Mouse (Mus musculus) forebrain, embryonic 14.5 days (tissue): ENCODE data around the gene Proca1. TPM values are rescaled to one million over a fixed set of nuclear protein-coding genes. Genes with fewer than 3 reads are reported as not detected.

Source experiments
- ATAC-seq: fragments of 200-750 bp; cut with Nextera tagmentation; 2 replicates; pipeline ENCODE4 v1.8.0; 2017; ENCODE audit warnings: mild to moderate bottlenecking, moderate library complexity
- DNase-seq: peaks from one replicate; pipeline ENCODE4 v3.0.0-alpha.2; 2015; ENCODE audit warnings: low spot score
- H3K27ac ChIP-seq: fragments of 300-500 bp; sonication (generic); 2 replicates; pipeline ENCODE4 v1.5.1; 2014; ENCODE audit warnings: low read depth, mild to moderate bottlenecking, control low read depth, low read length, moderate library complexity
- H3K27me3 ChIP-seq: fragments of 300-500 bp; sonication (generic); replicated peaks from 2 replicates; pipeline ENCODE4 v1.6.1; 2014; ENCODE audit warnings: low read length, control low read depth, mixed read lengths; ENCODE audit not compliant: control insufficient read depth, insufficient read depth
- H3K36me3 ChIP-seq: fragments of 300-500 bp; sonication (generic); 2 replicates; pipeline ENCODE4 v1.6.1; 2014; ENCODE audit warnings: low read length, control low read depth; ENCODE audit not compliant: control insufficient read depth, insufficient read depth
- H3K4me1 ChIP-seq: fragments of 300-500 bp; sonication (generic); 2 replicates; pipeline ENCODE4 v1.6.1; 2014; ENCODE audit warnings: antibody characterized with exemption, low read length, control low read depth; ENCODE audit not compliant: control insufficient read depth, insufficient read depth
- H3K4me2 ChIP-seq: fragments of 300-500 bp; sonication (generic); 2 replicates; pipeline ENCODE4 v1.6.1; 2014; ENCODE audit warnings: mild to moderate bottlenecking, control low read depth, low read length
- H3K4me3 ChIP-seq: fragments of 300-500 bp; sonication (generic); 2 replicates; pipeline ENCODE4 v1.5.1; 2014; ENCODE audit warnings: low read depth, low read length, control low read depth
- H3K9ac ChIP-seq: fragments of 300-500 bp; sonication (generic); 2 replicates; pipeline ENCODE4 v1.6.1; 2014; ENCODE audit warnings: mild to moderate bottlenecking, low read length, control low read depth, moderate library complexity
- H3K9me3 ChIP-seq: fragments of 300-500 bp; sonication (generic); replicated peaks from 2 replicates; pipeline ENCODE4 v1.6.1; 2016; ENCODE audit warnings: low read length, control low read depth, mixed read lengths; ENCODE audit not compliant: control insufficient read depth
- WGBS: fragments of 180-500 bp; shearing (Covaris S2); extraction: QIAGEN DNeasy Blood & Tissue Kit; methylation state at CpG from one replicate; pipeline ENCODE4 v1.1.7; 2014; 5-methylcytosine and 5-hydroxymethylcytosine counted together
- polyA plus RNA-seq: library from polyadenylated mRNA; unstranded; fragments of >200 nt; fragmentation: Nextera tagmentation; extraction: Ambion mirVana; gene quantifications from 2 replicates; pipeline ENCODE4 v1.2.1, GENCODE M21; 2014

Proca1 gene
- polyA plus RNA-seq, 1 experiment from 2014 or later = 0.55 TPM

- no peak overlapping the region for H3K9ac ChIP-seq
- DNase-seq = no peak
- no peaks in the 10 kb centered on the region for H3K27me3 ChIP-seq
- no peak overlapping the region for H3K27ac ChIP-seq
- 94% methylated on average over 14 of the region's 14 CpGs for WGBS
- no peaks in the 10 kb centered on the region for H3K9me3 ChIP-seq
- H3K4me2 ChIP-seq = no peak overlapping the region
- H3K36me3 ChIP-seq = peaks cover 99% of the 10 kb centered on the region
- H3K4me1 ChIP-seq = no peaks in the 10 kb centered on the region
- ATAC-seq = no peak
- no peak overlapping the region for H3K4me3 ChIP-seq
These were observed 20.1 kb downstream of the Proca1 start for GRCm38 (mm10) chr11:78213086-78213817.

GRCm38 (mm10) chr11:78215709-78216317 is 22.6 kb downstream of the Proca1 start:
- H3K9me3 ChIP-seq = no peaks in the 10 kb centered on the region
- H3K4me2 ChIP-seq = no peak overlapping the region
- H3K9ac ChIP-seq = no peak overlapping the region
- H3K4me3 ChIP-seq = no peak overlapping the region
- 94% methylated on average over 11 of the region's 11 CpGs for WGBS
- H3K27ac ChIP-seq = no peak overlapping the region
- H3K4me1 ChIP-seq = no peaks in the 10 kb centered on the region
- ATAC-seq (no peak), DNase-seq (no peak)
- peaks cover 98% of the 10 kb centered on the region for H3K36me3 ChIP-seq
- no peaks in the 10 kb centered on the region for H3K27me3 ChIP-seq

GRCm38 (mm10) chr11:78223586-78223985 is 30.4 kb downstream of the Proca1 start:
- H3K27ac ChIP-seq = no peak overlapping the region
- no peak overlapping the region for H3K9ac ChIP-seq
- peaks cover 98% of the 10 kb centered on the region for H3K36me3 ChIP-seq
- WGBS = 92% methylated on average over 4 of the region's 4 CpGs
- H3K27me3 ChIP-seq = no peaks in the 10 kb centered on the region
- no peaks in the 10 kb centered on the region for H3K9me3 ChIP-seq
- ATAC-seq = no peak
- no peaks in the 10 kb centered on the region for H3K4me1 ChIP-seq
- H3K4me3 ChIP-seq = no peak overlapping the region
- DNase-seq = no peak
- no peak overlapping the region for H3K4me2 ChIP-seq

- Histone ChIP-seq H3K9ac (no peak overlapping the region), H3K4me2 (no peak overlapping the region), H3K4me1 (no peaks in the 10 kb centered on the region), H3K36me3 (peaks cover 79% of the 10 kb centered on the region), H3K9me3 (no peaks in the 10 kb centered on the region), H3K27ac (no peak overlapping the region), H3K4me3 (no peak overlapping the region), H3K27me3 (no peaks in the 10 kb centered on the region)
- no peak for DNase-seq
- ATAC-seq = no peak
- 90% methylated on average over 6 of the region's 6 CpGs for WGBS
These were observed 38.3 kb downstream of the Proca1 start for GRCm38 (mm10) chr11:78231518-78231917.

- peaks cover 8% of the 10 kb centered on the region for H3K4me1 ChIP-seq
- peaks cover 32% of the 10 kb centered on the region for H3K36me3 ChIP-seq
- DNase-seq (no peak), ATAC-seq (no peak)
- no peaks in the 10 kb centered on the region for H3K9me3 ChIP-seq
- no peak overlapping the region for H3K4me2 ChIP-seq
- 88% methylated on average over 9 of the region's 9 CpGs for WGBS
- H3K27ac ChIP-seq = no peak overlapping the region
- no peak overlapping the region for H3K9ac ChIP-seq
- no peak overlapping the region for H3K4me3 ChIP-seq
- no peaks in the 10 kb centered on the region for H3K27me3 ChIP-seq
These were observed 47.1 kb downstream of the Proca1 start for GRCm38 (mm10) chr11:78240193-78240857.

GRCm38 (mm10) chr11:78245261-78245626 is 52.1 kb downstream of the Proca1 start:
- Histone ChIP-seq H3K9ac (peak overlapping the region; percentile 77), H3K9me3 (no peaks in the 10 kb centered on the region), H3K27ac (peak overlapping the region; percentile 91), H3K4me1 (peaks cover 19% of the 10 kb centered on the region), H3K4me2 (peak overlapping the region; percentile 73), H3K36me3 (peaks cover 9% of the 10 kb centered on the region), H3K4me3 (peak overlapping the region; percentile 51), H3K27me3 (no peaks in the 10 kb centered on the region)
- no peak for DNase-seq
- no peak for ATAC-seq
- WGBS = under 1% methylated on average over 19 of the region's 19 CpGs

GRCm38 (mm10) chr11:78245627-78246317 is 52.6 kb downstream of the Proca1 start, which contains the start of the genes Sdf2 and Supt6:
TSS of gene Sdf2 (plus strand) at chr11:78245746.
TSS of gene Supt6 (minus strand) at chr11:78245987.
- DNase-seq (peak; percentile 95), ATAC-seq (peak; percentile 96)
- WGBS = under 1% methylated on average over 49 of the region's 50 CpGs
- H3K36me3 ChIP-seq = peaks cover 4% of the 10 kb centered on the region; the same call in 1 of the 2 replicates
- peak within 1 kb of the TSS; percentile 77 for H3K9ac ChIP-seq
- no peaks in the 10 kb centered on the region for H3K27me3 ChIP-seq
- peaks cover 19% of the 10 kb centered on the region for H3K4me1 ChIP-seq
- H3K27ac ChIP-seq = peak within 1 kb of the TSS; percentile 91
- H3K9me3 ChIP-seq = no peaks in the 10 kb centered on the region
- H3K4me3 ChIP-seq = peak within 1 kb of the TSS; percentile 51
- H3K4me2 ChIP-seq = peak within 1 kb of the TSS; percentile 73

GRCm38 (mm10) chr11:78246318-78247011 is 53.3 kb downstream of the Proca1 start:
- peaks cover 10% of the 10 kb centered on the region for H3K36me3 ChIP-seq
- no peak overlapping the region for H3K27ac ChIP-seq
- H3K4me1 ChIP-seq = peaks cover 19% of the 10 kb centered on the region
- H3K4me2 ChIP-seq = peak overlapping the region; percentile 73
- 54% methylated on average over 7 of the region's 7 CpGs for WGBS
- DNase-seq = no peak
- peak overlapping the region; percentile 51 for H3K4me3 ChIP-seq
- H3K27me3 ChIP-seq = no peaks in the 10 kb centered on the region
- H3K9me3 ChIP-seq = no peaks in the 10 kb centered on the region
- no peak for ATAC-seq
- H3K9ac ChIP-seq = peak overlapping the region; percentile 77
